Mouse (Mus musculus): ENCODE results near the gene Gimap8. TPM values are rescaled to one million over a fixed set of nuclear protein-coding genes. Genes with fewer than 3 reads are reported as not detected.

Gimap8 gene
- total and polyA plus RNA-seq, 3 experiments: not detected

- no peak for DNase-seq (ENCODE audit: low read depth, low spot score)
- no peak for TF ChIP-seq UBTF (IDR thresholded peaks at IDR 0.05; ENCODE audit: borderline replicate concordance, insufficient read depth, low read depth, low read length)
- Histone ChIP-seq H3K9me3 (replicated peaks; ENCODE audit: insufficient read depth, low read length) (no peaks in the 10 kb centered on the region), H3K36me3 (ENCODE audit: control insufficient read depth in 1 of 2, insufficient read depth in 2 of 2, low read length in 2 of 2) (no peaks in the 10 kb centered on the region), H3K4me3 (ENCODE audit: control insufficient read depth in 1 of 2, insufficient read depth in 1 of 2, low read depth in 2 of 2, low read length in 2 of 2) (no peak overlapping the region), H3K27me3 (ENCODE audit: control insufficient read depth in 1 of 2, insufficient read depth in 2 of 2, low read length in 2 of 2) (peaks cover 0 to 1% of the 10 kb centered on the region in 2 experiments; a peak in 1 of 4 replicates), H3K4me1 (ENCODE audit: control insufficient read depth in 1 of 2, insufficient read depth in 2 of 2, low read length in 2 of 2) (no peaks in the 10 kb centered on the region), H3K27ac (ENCODE audit: control insufficient read depth, low read depth, low read length) (no peak overlapping the region), H3K9ac (ENCODE audit: control insufficient read depth, low read depth, low read length, poor library complexity, severe bottlenecking) (no peak overlapping the region), H3K79me2 (ENCODE audit: control insufficient read depth, insufficient read depth, low read length, poor library complexity) (no peaks in the 10 kb centered on the region)
These were observed 38.9 kb downstream of the Gimap8 start for GRCm38 (mm10) chr6:48685694-48686665.

- Histone ChIP-seq H3K4me1 (ENCODE audit: control insufficient read depth in 1 of 2, insufficient read depth in 2 of 2, low read length in 2 of 2) (no peaks in the 10 kb centered on the region), H3K9ac (ENCODE audit: control insufficient read depth, low read depth, low read length, poor library complexity, severe bottlenecking) (no peak overlapping the region), H3K79me2 (ENCODE audit: control insufficient read depth, insufficient read depth, low read length, poor library complexity) (no peaks in the 10 kb centered on the region)
These were observed 40.0 kb downstream of the Gimap8 start for GRCm38 (mm10) chr6:48687077-48687476.

GRCm38 (mm10) chr6:48689320-48689719, 42.3 kb downstream of the Gimap8 start:
- no peak overlapping the region for H3K9ac ChIP-seq (ENCODE audit: control insufficient read depth, low read depth, low read length, poor library complexity, severe bottlenecking)
- no peak overlapping the region for H3K27ac ChIP-seq (ENCODE audit: control insufficient read depth, low read depth, low read length)
- peaks cover 0 to 1% of the 10 kb centered on the region in 2 experiments; a peak in 1 of 4 replicates for H3K27me3 ChIP-seq (ENCODE audit: control insufficient read depth in 1 of 2, insufficient read depth in 2 of 2, low read length in 2 of 2)
- H3K4me3 ChIP-seq (ENCODE audit: control insufficient read depth in 1 of 2, insufficient read depth in 1 of 2, low read depth in 2 of 2, low read length in 2 of 2): no peak overlapping the region
- H3K4me1 ChIP-seq (ENCODE audit: control insufficient read depth in 1 of 2, insufficient read depth in 2 of 2, low read length in 2 of 2): no peaks in the 10 kb centered on the region
- DNase-seq (ENCODE audit: low read depth, low spot score): no peak
- no peaks in the 10 kb centered on the region for H3K79me2 ChIP-seq (ENCODE audit: control insufficient read depth, insufficient read depth, low read length, poor library complexity)
- H3K9me3 ChIP-seq (replicated peaks; ENCODE audit: insufficient read depth, low read length): no peaks in the 10 kb centered on the region
- H3K36me3 ChIP-seq (ENCODE audit: control insufficient read depth in 1 of 2, insufficient read depth in 2 of 2, low read length in 2 of 2): no peaks in the 10 kb centered on the region
- TF ChIP-seq CHD2 (IDR thresholded peaks at IDR 0.05; ENCODE audit: low read length): no peak
- TF ChIP-seq BHLHE40 (IDR thresholded peaks at IDR 0.05; ENCODE audit: borderline replicate concordance, low read depth, low read length): no peak
- no peak for TF ChIP-seq NRF1 (IDR thresholded peaks at IDR 0.05; ENCODE audit: insufficient read depth, low read depth, low read length, poor library complexity, severe bottlenecking)
- no peak for TF ChIP-seq ZKSCAN1 (IDR thresholded peaks at IDR 0.05; ENCODE audit: low read depth, low read length)
- TF ChIP-seq CHD1 (IDR thresholded peaks at IDR 0.05; ENCODE audit: low read depth, low read length): no peak
- no peak for TF ChIP-seq ZC3H11A (IDR thresholded peaks at IDR 0.05; ENCODE audit: low read depth, low read length)
- TF ChIP-seq POLR2AphosphoS5 (IDR thresholded peaks at IDR 0.05; ENCODE audit: borderline replicate concordance, low read depth, low read length): no peak
- no peak for TF ChIP-seq RAD21 (IDR thresholded peaks at IDR 0.05; ENCODE audit: low read depth, low read length)
- no peak for TF ChIP-seq HCFC1 (IDR thresholded peaks at IDR 0.05; ENCODE audit: low read depth, low read length)
- TF ChIP-seq MXI1 (IDR thresholded peaks at IDR 0.05; ENCODE audit: low read depth, low read length): no peak
- no peak for TF ChIP-seq NELFE (IDR thresholded peaks at IDR 0.05; ENCODE audit: low read depth, low read length)
- no peak for TF ChIP-seq MAX (IDR thresholded peaks at IDR 0.05; ENCODE audit: low read length)
- no peak for TF ChIP-seq MEF2A (IDR thresholded peaks at IDR 0.05; ENCODE audit: extremely low read depth, insufficient replicate concordance, low read depth, low read length, poor library complexity, severe bottlenecking)
- TF ChIP-seq MAFK (IDR thresholded peaks at IDR 0.05; ENCODE audit: borderline replicate concordance, low read depth, low read length): no peak
- TF ChIP-seq POLR2A (IDR thresholded peaks at IDR 0.05; ENCODE audit: control insufficient read depth in 1 of 2, insufficient read depth in 1 of 2, low read depth in 1 of 2, low read length in 2 of 2, poor library complexity in 1 of 2): no peak

More at GRCm38 (mm10) chr6:48687077-48687476, 40.0 kb downstream of the Gimap8 start:
- Histone ChIP-seq H3K4me3 (ENCODE audit: control insufficient read depth in 1 of 2, insufficient read depth in 1 of 2, low read depth in 2 of 2, low read length in 2 of 2) (no peak overlapping the region), H3K9me3 (replicated peaks; ENCODE audit: insufficient read depth, low read length) (no peaks in the 10 kb centered on the region), H3K27me3 (ENCODE audit: control insufficient read depth in 1 of 2, insufficient read depth in 2 of 2, low read length in 2 of 2) (peaks cover 0 to 1% of the 10 kb centered on the region in 2 experiments; a peak in 1 of 4 replicates), H3K36me3 (ENCODE audit: control insufficient read depth in 1 of 2, insufficient read depth in 2 of 2, low read length in 2 of 2) (no peaks in the 10 kb centered on the region), H3K27ac (ENCODE audit: control insufficient read depth, low read depth, low read length) (no peak overlapping the region)
- DNase-seq (ENCODE audit: low read depth, low spot score): peak; percentile 39
- no peak for TF ChIP-seq MAX (IDR thresholded peaks at IDR 0.05; ENCODE audit: low read length)
- TF ChIP-seq NRF1 (IDR thresholded peaks at IDR 0.05; ENCODE audit: insufficient read depth, low read depth, low read length, poor library complexity, severe bottlenecking): no peak
- no peak for TF ChIP-seq ZC3H11A (IDR thresholded peaks at IDR 0.05; ENCODE audit: low read depth, low read length)
- no peak for TF ChIP-seq RAD21 (IDR thresholded peaks at IDR 0.05; ENCODE audit: low read depth, low read length)
- no peak for TF ChIP-seq TBP (IDR thresholded peaks at IDR 0.05; ENCODE audit: low read depth, low read length)
- TF ChIP-seq ZKSCAN1 (IDR thresholded peaks at IDR 0.05; ENCODE audit: low read depth, low read length): no peak
- no peak for TF ChIP-seq ELF1 (IDR thresholded peaks at IDR 0.05; ENCODE audit: low read depth, low read length)
- TF ChIP-seq MAZ (IDR thresholded peaks at IDR 0.05; ENCODE audit: low read depth, low read length): no peak
- no peak for TF ChIP-seq USF2 (IDR thresholded peaks at IDR 0.05; ENCODE audit: borderline replicate concordance in 1 of 2, insufficient read depth in 1 of 2, low read depth in 1 of 2, low read length in 2 of 2)
- no peak for TF ChIP-seq MAFK (IDR thresholded peaks at IDR 0.05; ENCODE audit: borderline replicate concordance, low read depth, low read length)
- no peak for TF ChIP-seq CHD2 (IDR thresholded peaks at IDR 0.05; ENCODE audit: low read length)
- no peak for TF ChIP-seq JUND (IDR thresholded peaks at IDR 0.05; ENCODE audit: low read depth, low read length)
- TF ChIP-seq UBTF (IDR thresholded peaks at IDR 0.05; ENCODE audit: borderline replicate concordance, insufficient read depth, low read depth, low read length): no peak
- no peak for TF ChIP-seq GATA1 (IDR thresholded peaks at IDR 0.05; ENCODE audit: low read depth, low read length)
- no peak for TF ChIP-seq USF1 (IDR thresholded peaks at IDR 0.05; ENCODE audit: low read depth, low read length)
- no peak for TF ChIP-seq TAL1 (IDR thresholded peaks at IDR 0.05; ENCODE audit: low read length)
- TF ChIP-seq MXI1 (IDR thresholded peaks at IDR 0.05; ENCODE audit: low read depth, low read length): no peak
- no peak for TF ChIP-seq ZNF384 (IDR thresholded peaks at IDR 0.05; ENCODE audit: low read depth, low read length)
